Mouse (Mus musculus): ENCODE measurements at regions not wholly inside any gene's neighbourhood (a gene's known extent, or its start where the extent isn't known, plus 50 kb on each side); places are given as distances from the start of the nearest gene placed in this dataset.
"Not testable (repeated sequence)": the region's sequence is repeated elsewhere in the genome, so short reads cannot be mapped to it uniquely, and the experiment has no call there.

GRCm38 (mm10) chr1:157048996-157049395, 59.5 kb downstream of the Tex35 start:
- no peak for DNase-seq

GRCm38 (mm10) chr1:157048201-157048923, 60.1 kb downstream of the Tex35 start:
- DNase-seq = no peak

DNA sequence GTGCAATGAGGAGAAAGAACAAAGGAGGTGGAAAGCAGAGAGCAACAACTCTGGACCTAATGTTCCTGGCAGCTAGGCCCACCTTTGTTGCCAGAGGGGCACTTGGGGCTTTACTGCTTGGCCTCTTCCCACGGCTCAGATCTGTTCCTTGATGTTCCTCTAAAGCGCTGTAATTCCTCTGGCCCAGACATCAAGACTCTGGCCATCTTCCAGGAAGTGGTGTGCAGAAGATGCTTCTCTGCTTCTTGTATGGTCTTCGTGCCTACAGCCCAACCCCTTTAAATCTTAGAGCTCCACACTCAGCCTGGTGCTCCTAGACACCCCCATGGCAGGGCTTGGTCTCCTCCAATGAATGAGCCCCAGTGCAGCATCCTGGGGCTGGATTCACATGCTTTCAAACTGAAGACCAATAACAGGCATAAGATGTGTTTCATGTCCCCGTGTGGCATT, 60.7 kb downstream of the Tex35 start:
- no peak for DNase-seq

DNA sequence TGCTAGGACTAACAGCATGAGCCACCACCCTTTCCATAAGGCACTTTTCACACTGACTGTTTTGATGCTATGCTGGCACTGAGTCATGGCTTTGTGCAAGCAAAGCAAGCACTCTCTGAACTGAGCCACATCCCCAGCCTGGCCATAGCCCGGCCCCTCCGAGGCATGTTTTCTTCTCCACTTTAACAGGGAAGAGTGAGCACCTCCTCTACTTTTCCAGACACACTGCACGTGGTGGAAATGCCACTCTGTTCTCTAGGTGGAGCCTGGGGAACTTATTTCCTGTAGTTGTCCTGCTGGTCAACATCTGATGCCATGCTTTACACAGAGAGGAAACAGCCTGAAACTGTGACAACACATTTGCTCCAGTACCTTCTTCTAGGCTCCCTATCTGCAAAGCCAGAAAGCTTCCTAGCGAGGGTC, 61.7 kb downstream of the Tex35 start:
- no peak for DNase-seq

DNA sequence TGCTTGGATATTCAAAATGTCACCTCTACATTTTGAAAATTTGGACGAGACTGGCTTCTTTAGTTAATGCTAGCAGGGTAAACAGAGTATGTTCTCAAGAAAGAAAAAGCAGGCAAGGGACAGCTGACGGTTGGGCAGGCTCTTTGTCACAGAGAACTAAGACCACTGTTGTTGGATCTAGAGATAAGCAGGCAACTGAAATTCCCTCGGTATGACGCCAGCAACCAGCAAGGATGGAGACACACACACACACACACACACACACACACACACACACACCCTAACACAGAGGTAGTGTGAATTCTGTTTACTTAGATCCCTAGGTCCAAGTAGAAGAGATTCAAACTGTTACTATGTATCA, 68.7 kb downstream of the Tex35 start:
- no peak for DNase-seq

GRCm38 (mm10) chr1:157039016-157039835, 69.3 kb downstream of the Tex35 start:
- peak; percentile 35 to 37 for DNase-seq

- DNase-seq = no peak
These were observed 70.1 kb downstream of the Tex35 start for GRCm38 (mm10) chr1:157038111-157039008.

DNA sequence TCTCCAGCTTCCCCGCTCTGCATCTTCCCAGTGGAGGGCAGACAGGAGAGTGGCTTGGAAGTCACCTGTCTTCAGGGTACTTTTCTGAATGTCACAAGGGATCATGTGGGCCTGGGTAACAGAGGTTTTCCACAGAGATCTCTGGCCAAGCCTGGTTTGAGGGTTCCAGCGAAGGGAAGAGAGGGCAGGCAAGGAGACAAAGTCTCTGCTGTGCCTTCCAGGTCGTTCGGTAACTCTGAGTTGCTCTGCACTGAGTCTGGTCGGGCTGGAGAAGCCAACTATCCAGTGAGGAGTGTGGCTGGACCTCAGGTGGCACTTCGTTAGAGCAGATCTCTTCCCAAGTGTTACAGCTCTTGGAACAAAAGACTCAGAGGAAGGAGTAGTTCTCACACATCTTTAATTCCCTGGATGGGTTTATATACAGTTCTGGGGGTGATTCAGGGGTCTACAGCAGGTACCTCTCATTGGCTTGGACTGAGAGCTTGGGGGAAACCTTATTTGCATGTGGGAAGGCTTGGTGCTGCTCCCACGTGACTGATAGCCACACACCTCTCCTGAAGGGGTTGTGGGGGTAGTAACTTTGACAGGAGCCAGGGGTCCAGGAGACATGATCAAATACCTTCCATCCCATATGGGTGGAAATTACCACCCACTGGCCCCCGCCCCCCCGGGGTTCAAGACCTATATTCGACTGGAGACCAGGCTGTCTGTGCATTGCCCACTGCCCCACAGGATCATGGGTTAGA, 71.1 kb downstream of the Tex35 start:
- no peak for DNase-seq

GRCm38 (mm10) chr1:157036779-157037178, 71.7 kb downstream of the Tex35 start:
- no peak for DNase-seq

DNA sequence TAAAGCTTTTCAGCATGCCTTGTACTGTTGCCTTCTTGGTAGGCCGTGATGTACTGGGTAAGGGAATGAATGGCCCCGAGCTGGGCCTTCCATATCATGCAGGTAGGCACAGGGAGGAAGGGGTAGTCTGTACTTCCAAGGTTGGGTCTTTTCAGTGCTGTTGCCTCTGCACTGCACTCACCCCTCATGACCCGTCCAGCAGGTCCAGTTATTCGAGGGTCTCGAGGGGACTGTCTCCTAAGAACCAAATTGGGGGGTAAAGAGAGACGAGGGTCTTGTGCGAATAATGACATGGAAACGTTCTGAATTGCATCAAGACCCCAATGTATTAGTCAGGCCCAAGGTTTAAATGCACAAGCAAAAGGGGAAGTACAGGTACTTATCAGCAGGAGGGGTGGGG, 73.3 kb downstream of the Tex35 start:
- not testable (repeated sequence) for DNase-seq

DNA sequence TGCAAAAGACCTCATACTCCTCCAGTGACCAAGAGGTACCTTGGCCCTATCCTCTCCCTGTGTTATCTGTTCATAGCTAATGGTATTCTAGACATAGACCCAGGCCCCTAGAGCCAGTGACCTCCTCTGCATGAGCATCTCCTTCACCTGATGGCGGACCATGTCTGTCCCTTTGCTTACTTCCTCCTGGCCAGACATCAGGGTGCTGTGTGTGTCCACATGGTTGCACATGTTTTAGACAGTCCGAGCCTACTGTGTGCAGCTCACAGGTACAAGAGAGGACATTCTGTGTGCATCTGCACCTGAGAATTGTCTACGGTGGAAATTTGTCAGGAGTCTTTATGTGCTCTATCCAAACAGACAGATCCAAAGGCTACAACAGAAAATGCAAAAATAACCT, 79.8 kb downstream of the Tex35 start:
- DNase-seq = no peak

- DNase-seq = no peak
These were observed 80.8 kb downstream of the Tex35 start for GRCm38 (mm10) chr1:157027681-157028080.

DNA sequence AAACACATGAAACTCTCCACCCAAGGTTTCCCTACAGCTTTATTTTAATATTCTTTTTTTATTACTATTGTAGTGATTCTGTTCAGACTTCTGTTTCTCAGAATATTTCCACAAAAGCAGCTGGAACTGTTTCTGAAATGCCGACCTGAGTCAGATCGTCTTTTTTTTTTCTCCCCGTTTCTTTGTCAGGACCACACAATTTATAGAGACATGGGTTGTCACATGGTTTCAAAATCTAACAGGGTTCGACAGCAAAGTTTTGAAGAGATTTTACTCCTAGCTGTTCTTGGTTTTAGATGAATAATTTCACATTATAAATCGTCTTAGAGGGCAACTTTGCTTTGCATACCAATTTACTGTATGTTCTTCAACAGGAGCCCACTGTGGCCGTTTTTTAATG, 84.0 kb upstream of the Ralgps2 start:
- no peak for DNase-seq

DNA sequence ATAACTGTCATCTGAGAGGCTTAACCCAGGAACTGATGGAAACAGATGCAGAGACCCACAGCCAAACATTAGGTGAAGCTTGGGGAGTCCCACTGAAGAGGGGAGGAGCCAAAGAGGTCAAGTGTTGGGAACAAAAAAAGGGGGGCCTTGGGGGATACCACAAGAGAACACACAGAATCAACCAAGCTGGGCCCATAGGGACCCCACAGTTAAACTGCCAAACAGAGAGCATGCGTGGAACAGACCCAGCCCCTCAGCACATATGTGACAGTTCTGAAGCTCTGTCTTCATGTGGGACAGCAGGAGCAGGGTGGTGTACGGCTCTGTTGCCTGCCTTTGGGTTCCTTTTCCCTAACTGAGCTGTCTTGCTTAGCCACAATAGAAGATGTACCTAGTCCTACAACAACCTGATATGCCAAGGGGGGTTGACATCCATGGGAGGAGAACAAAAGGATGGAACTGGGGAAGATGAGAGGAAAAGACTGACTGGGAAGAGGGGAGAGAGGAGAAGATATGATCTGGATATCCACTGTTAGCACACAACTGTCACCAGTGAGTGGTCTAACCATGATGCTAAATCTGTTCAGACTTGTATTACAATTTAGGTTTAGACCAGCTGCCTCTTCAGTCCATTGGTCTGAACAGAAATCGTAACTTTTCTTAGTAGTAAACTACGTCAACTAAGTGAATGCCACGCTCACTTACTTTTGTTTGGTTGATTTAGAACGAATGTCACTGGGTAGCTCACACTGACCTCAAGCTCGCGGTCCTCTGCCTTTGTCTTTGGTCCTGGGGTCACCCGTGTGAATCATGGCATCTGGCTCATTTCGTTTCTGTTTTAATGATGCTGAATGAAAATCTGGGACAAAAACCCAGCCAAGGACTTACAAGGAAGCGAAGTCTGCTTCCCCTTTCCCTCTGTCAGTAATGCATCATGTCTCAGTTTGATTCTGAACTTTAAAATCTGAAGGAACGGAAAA, 83.3 kb upstream of the Ralgps2 start:
- DNase-seq = no peak

DNA sequence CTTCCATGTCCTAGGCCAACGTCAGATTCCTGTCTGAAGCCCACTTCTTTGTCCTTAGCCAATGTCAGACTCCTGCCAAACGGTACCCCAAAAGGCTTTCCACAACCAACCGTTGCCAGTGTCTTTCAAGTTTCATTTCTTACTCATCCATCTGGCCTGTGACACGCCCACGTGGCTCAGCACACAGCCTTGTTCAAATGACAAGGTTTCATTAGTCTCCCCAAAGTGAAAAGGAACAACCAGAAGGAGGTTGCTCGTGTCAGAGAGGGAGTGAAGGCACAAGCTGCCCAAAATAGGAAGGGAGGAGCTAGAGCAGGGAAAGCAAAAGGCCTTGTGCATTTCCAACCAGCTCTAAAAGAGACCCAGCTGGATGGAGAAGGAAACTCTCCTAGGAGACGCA, 80.5 kb upstream of the Ralgps2 start:
- no peak for DNase-seq

DNA sequence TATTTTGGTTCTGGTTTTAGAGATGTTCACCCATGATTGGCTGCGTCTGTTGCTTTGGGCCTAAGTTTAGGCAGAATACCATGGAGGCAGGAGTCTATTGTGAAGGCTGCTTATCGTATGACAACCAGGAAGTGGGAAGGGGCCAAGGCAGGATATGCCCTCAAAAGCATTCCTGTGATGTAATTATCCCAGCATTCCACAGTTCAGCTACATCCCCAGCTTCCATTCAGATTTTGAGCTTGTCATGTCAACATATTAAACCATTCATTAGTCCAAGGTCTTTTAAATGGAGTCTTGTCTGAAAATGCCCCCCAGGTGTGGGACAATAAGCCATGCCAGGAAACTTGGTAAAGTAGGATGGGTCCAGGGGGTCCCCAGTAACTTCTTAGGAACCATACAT, 79.3 kb upstream of the Ralgps2 start:
- DNase-seq = no peak

DNA sequence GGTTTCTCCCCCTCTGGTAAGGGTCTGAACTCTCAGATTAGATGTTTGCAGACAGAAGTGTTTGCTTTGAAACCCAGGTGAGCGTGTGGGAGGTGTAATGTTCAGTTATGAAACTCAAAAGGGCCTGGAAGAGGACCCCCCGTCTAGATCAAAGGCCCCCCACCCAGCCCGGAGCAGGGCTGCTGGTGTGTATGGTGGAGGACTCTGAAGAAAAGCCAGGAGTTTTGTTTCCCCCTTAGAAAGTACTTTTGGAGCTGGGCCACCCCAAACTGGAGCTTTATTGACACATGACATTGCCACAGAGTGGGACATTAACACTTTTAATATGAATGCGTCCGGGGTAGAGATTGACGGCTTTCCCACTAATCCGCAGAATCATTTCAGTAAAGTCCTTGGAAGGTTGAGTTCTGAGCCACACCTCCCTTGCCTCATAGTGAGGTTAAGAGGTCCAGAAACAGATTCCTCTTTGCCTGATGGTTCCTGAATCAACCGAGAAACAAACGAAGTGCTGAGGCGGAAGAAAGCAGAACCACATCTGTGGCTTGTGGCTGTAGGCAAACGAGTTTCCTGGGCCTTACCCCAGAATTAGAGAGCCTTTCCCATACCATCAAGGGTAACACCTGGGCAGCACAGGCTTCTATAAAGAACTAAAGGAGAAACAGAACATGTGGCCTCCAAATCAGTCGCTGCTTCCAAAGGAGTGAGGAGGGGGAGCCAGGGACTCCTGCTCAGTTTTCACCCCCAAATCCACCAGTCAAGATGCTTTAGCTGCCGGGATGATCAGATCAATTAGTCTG, 78.0 kb upstream of the Ralgps2 start:
- DNase-seq = no peak

DNA sequence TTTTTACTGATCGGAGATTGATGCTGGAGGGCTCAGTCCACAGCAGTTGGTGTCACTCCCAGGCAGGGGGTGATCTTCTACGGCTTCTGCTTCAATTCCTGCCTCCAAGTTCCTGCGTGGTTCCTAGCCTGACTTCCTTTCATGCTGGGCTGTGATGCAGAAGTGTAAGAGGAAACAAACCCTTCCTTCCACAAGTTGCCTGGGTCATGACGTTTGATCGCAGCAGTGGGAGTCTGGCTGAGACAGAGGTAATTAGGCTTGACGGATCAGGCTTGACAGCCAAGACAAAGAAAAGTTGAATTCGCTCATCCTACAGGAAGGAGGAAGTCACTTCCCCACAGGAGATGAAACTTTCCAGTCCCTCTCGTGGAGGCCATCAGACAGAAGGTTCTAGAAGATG, 77.2 kb upstream of the Ralgps2 start:
- DNase-seq = no peak

DNA sequence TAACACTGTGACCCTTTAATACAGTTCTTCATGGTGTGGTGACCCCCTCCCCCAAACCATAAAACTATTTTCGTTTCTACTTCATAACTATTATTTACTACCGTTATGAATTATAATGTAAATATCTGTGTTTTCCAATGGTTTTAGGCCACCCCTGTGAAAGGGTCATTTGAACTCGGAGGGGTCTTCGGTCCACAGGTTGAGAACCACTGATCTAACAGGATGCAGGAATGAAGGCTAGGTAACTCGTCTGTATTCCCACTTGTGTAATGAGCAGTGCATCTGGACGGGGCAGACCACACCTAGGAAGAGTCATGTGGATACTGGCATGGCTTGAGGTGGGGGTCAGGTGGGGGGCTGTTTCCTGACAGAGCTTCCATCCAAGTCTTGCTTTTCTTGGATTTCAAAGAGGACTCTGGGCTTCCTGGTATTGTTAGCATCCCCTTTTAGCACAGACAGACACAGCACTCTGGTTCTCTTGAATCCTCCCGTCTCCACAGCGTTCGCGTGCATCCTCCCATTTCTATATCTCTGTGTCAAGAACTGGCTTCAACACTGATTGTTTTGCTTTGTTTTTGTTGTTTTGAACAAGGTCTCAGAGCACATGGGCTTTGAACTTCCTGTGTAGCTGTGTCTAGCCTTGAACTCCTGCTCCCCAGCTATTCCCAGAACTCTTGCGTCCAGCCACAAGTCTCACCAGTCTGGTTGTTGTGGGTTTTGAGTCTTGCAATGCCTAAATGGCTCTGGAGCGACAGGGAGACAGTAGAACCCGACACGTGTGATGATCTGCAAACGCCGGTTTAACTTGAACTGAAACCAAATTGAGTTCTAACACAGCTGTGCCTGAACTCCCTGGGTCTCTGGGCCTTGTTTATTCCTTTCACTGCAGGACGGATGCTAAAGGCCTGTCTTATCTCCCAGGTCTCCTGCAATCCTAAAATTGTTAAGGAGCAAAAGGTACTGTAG, 75.4 kb upstream of the Ralgps2 start:
- DNase-seq = no peak

All from cerebellum, postnatal 36 days (tissue).